Mouse (Mus musculus) spleen, adult 2 months (tissue): ENCODE results near the gene Snx30. TPM values are rescaled to one million over a fixed set of nuclear protein-coding genes. Genes with fewer than 3 reads are reported as not detected.

Source experiments
- DNase-seq, 2 experiments: peaks; one replicate each; pipeline versions ENCODE4 v3.0.0 to v3.0.0-alpha.2; 2012 to 2021; ENCODE audit warnings: low spot score in 2 of 2, low read depth in 1 of 2
- H3K27ac ChIP-seq: fragments of 200-500 bp; 2 replicates; pipeline ENCODE4 v1.5.1; 2012; ENCODE audit warnings: low read length, inconsistent platforms; ENCODE audit not compliant: insufficient read depth
- H3K27me3 ChIP-seq: fragments of 200-500 bp; 2 replicates; pipeline ENCODE4 v1.6.1; 2012; ENCODE audit warnings: mild to moderate bottlenecking, moderate library complexity, low read length, inconsistent platforms; ENCODE audit not compliant: control insufficient read depth, insufficient read depth
- H3K36me3 ChIP-seq: fragments of 200-500 bp; 2 replicates; pipeline ENCODE4 v1.6.1; 2012; ENCODE audit warnings: mild to moderate bottlenecking, low read length, inconsistent platforms; ENCODE audit not compliant: control insufficient read depth, insufficient read depth
- H3K4me1 ChIP-seq: fragments of 200-500 bp; 2 replicates; pipeline ENCODE4 v1.6.1; 2011; ENCODE audit warnings: inconsistent platforms; ENCODE audit not compliant: control insufficient read depth, insufficient read depth, insufficient read length
- H3K4me3 ChIP-seq: fragments of 200-500 bp; 2 replicates; pipeline ENCODE4 v1.5.1; 2011; ENCODE audit warnings: mild to moderate bottlenecking, inconsistent platforms; ENCODE audit not compliant: insufficient read depth, insufficient read length; ENCODE audit errors: extremely low read depth
- CTCF ChIP-seq: fragments of 200-500 bp; IDR thresholded peaks from 2 replicates; pipeline ENCODE4 v1.5.1; 2011; ENCODE audit warnings: mild to moderate bottlenecking, inconsistent platforms; ENCODE audit not compliant: insufficient read depth, insufficient read length, insufficient replicate concordance; ENCODE audit errors: extremely low read depth
- POLR2A ChIP-seq: fragments of 200-500 bp; IDR thresholded peaks from 2 replicates; pipeline ENCODE4 v1.6.1; 2011; ENCODE audit warnings: low read depth, low read length, inconsistent platforms
- WGBS: fragments of 180-500 bp; shearing (Covaris S2); methylation state at CpG from one replicate; pipeline ENCODE4 v1.1.7; 2018; 5-methylcytosine and 5-hydroxymethylcytosine counted together
- polyA plus RNA-seq: library from polyadenylated mRNA; depleted of rRNA; stranded (reverse); fragments of >200 nt; gene quantifications from 2 replicates; pipeline ENCODE4 v1.2.3, GENCODE M21; 2012

Gene Snx30
- polyA plus RNA-seq, 1 experiment, result 8.8 TPM

DNA sequence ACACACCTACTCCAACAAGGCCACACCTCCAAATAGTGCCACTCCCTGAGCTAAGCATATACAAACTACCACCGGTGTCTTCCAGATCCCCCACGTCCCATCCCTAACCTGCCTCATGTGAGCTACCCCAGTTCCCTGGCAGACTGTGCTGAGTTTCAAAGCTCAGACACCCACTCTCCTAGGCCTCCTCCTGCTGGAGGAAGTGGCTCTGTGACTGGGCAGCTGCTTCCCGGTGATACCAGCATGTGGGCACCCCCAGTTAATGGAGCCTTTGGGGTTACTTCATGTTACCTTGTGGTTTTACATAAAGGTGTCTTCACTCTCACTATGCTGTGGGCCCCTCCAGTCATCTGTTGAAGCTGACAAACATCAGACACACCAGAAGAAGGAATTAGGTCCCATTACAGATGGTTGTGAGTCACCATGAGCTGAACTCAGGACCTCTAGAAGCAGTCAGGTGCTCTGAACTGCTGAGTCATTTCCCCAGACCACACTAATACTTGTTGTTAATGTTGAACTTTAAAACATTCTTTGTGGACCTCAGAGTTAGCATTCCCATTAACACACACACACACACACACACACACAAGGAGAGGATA lies 89.4 kb downstream of the Snx30 start:
- TF ChIP-seq POLR2A, result no peak
- TF ChIP-seq CTCF, result no peak
- no peak for DNase-seq
- H3K4me3 ChIP-seq, result no peak overlapping the region
- H3K27ac ChIP-seq, result no peak overlapping the region
- no peaks in the 10 kb centered on the region for H3K4me1 ChIP-seq
- no peaks in the 10 kb centered on the region for H3K27me3 ChIP-seq
- H3K36me3 ChIP-seq, result peaks cover 45% of the 10 kb centered on the region
- 63% methylated on average over 3 of the region's 3 CpGs for WGBS

DNA sequence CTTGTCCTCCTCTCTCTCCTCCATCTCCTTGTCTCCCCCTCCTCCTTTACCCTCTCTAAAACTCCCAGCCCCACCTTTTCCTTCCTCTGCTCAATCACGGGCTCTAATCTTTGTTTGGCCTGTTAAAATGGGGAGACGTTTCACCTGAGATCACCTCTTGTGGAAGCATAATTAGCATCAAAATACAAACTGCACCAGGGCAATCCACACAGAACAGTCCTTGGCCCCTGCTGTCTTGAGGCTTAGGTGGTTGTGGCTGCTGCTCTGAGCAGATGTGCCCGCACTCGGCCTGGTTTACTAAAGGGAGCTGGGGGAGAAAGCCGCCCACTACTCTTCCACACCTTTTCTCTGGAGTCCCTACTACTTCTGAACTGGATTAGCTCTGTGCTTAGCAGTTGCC lies 90.4 kb downstream of the Snx30 start:
- H3K27ac ChIP-seq, result no peak overlapping the region
- H3K4me1 ChIP-seq, result no peaks in the 10 kb centered on the region
- peaks cover 45% of the 10 kb centered on the region for H3K36me3 ChIP-seq
- DNase-seq, result no peak
- no peak overlapping the region for H3K4me3 ChIP-seq
- H3K27me3 ChIP-seq, result no peaks in the 10 kb centered on the region
- TF ChIP-seq CTCF (no peak), POLR2A (no peak)
- WGBS, result 88% methylated on average over 5 of the region's 5 CpGs

DNA sequence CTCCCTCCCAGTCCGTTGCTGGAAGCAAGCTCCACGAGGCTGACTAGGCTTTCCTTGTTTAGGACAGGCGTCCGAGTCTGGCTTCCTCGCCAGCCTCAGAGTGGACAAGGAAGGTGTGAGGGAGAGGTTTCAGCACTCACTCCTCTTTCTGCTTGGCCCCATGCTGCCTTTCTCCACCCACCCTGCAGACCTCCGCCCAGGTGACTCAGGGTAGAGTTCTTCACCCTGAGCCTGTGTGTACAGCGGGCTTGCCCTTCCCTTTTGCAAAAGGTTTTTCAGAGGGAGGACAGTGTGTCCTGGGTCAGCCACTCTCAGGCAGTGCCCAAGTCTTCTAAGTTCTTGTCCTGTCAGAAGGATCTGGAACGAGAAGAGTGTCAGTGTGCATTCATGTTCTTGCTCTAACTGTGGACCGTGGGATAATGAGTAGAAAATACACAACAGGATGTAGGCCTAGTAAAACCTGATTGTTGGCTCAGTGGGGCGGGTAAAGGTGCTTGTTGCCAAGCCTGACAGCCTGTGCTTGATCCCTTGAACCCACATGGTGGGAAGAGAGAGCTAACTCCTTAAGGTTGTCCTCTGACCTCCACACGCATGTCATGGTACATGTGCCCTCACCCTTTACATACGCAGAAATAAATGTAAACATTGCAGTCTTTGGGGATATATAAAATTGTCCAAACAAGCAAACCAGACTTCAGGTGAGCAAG lies 92.3 kb downstream of the Snx30 start:
- H3K36me3 ChIP-seq, result peaks cover 42% of the 10 kb centered on the region

DNA sequence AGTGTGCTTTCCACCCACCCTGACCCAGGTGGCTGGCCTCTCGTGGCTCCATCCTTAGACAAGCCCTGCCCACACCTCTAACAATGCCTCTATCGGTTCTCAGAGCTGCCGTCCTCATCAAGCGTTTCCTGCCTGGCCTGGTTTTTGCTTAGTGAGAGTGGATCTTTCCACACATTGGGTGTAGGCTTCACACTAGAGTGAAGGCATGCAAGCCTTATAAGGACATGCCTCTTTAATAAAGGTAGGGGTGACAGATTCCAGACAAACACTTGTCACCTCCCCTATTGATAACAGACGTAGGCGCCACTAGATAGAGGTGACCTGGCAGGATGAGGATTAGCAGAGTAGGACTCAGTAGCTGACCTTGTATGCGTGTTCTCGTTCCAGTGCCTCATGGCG lies 92.9 kb downstream of the Snx30 start:
- peaks cover 38% of the 10 kb centered on the region for H3K36me3 ChIP-seq
- WGBS, result 87% methylated on average over 9 of the region's 9 CpGs
- H3K4me1 ChIP-seq, result no peaks in the 10 kb centered on the region
- H3K4me3 ChIP-seq, result no peak overlapping the region
- no peak for TF ChIP-seq POLR2A
- no peak for TF ChIP-seq CTCF
- H3K27ac ChIP-seq, result no peak overlapping the region
- no peaks in the 10 kb centered on the region for H3K27me3 ChIP-seq
- DNase-seq, result no peak

More for the DNA sequence above, 92.3 kb downstream of the Snx30 start:
- no peaks in the 10 kb centered on the region for H3K27me3 ChIP-seq
- H3K4me3 ChIP-seq, result no peak overlapping the region
- TF ChIP-seq POLR2A, result no peak
- TF ChIP-seq CTCF, result no peak
- H3K4me1 ChIP-seq, result no peaks in the 10 kb centered on the region
- no peak for DNase-seq
- H3K27ac ChIP-seq, result peak overlapping the region; percentile 40; the same call in 1 of the 2 replicates
- 88% methylated on average over 12 of the region's 12 CpGs for WGBS

DNA sequence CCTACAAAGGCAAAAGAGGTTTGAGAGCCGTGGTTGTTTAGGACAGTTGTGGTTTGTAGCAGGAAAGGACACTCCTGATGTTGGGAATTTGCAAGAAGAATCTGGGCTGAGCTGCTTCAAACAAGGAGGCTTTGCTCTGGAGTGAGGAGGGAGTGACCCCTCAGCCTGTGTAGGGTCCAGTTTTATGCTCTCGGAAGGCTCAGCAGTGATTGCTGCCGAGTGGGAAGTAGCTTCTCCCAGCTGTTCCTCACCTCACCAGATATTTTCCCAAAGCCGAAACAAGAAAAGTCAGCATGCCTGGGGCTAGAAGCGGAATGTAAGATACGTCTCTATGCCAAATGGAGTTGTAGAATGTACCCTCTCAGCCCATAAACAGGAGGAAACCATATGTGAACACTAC lies 96.2 kb downstream of the Snx30 start:
- 91% methylated on average over 6 of the region's 6 CpGs for WGBS
- Histone ChIP-seq H3K4me1 (no peaks in the 10 kb centered on the region), H3K27me3 (no peaks in the 10 kb centered on the region), H3K36me3 (peaks cover 30% of the 10 kb centered on the region), H3K27ac (no peak overlapping the region), H3K4me3 (no peak overlapping the region)
- DNase-seq, result no peak
- TF ChIP-seq CTCF (no peak), POLR2A (no peak)

DNA sequence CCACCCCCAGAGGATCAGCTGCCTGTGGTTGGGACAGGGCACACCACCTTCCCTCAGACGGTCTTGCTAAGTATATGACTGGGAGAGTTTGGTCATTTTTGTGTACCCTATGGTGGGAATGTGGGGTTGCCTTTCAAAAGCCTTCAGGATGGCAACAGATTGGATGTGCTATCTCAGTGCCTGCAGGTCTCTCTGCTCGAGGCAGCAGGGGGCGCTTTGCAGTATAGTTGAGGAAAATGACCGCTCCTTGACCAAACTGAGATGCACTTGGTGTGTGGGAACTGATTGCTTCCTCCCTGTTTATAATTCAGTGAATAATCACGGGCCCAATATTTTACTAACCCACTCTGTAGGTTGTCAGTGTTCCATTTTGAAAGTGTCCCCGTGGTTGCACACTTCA lies 96.9 kb downstream of the Snx30 start:
- DNase-seq, result peak in 1 of 2 experiments; percentile 18
- no peak overlapping the region for H3K4me3 ChIP-seq
- H3K4me1 ChIP-seq, result no peaks in the 10 kb centered on the region
- H3K27ac ChIP-seq, result no peak overlapping the region
- TF ChIP-seq POLR2A (no peak), CTCF (peak; percentile 17; the same call in 1 of the 2 replicates)
- peaks cover 24% of the 10 kb centered on the region for H3K36me3 ChIP-seq
- no peaks in the 10 kb centered on the region for H3K27me3 ChIP-seq
- 79% methylated on average over 6 of the region's 6 CpGs for WGBS

DNA sequence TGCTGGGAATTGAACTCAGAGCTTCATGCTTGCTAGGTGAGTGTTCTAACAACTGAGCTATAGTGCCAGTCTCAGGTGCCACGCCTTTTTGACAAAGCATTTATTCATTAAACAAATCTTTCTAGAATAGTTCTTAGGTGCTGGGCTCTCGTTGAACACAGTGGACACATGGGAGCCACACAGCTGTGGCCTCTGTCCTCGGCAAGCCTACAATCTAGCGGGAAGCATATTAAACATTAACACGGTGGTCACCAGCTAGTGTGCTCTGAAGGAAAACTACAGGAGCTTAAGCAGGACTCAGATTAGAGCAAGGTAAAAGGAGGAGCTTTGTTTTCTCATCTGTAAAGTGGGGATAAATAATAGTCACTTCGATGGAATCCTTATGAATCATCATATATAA lies 101.5 kb downstream of the Snx30 start:
- WGBS, result 90% methylated on average over 6 of the region's 6 CpGs
- H3K36me3 ChIP-seq, result peaks cover 2% of the 10 kb centered on the region
- no peak overlapping the region for H3K4me3 ChIP-seq

More for the DNA sequence above, 101.5 kb downstream of the Snx30 start:
- Histone ChIP-seq H3K27me3 (no peaks in the 10 kb centered on the region), H3K4me1 (no peaks in the 10 kb centered on the region), H3K27ac (no peak overlapping the region)
- TF ChIP-seq CTCF (no peak), POLR2A (no peak)
- no peak for DNase-seq
